Mouse (Mus musculus): ENCODE results near the gene Ccdc14. TPM values are rescaled to one million over a fixed set of nuclear protein-coding genes. Genes with fewer than 3 reads are reported as not detected.

Gene Ccdc14
- 3.6 to 3.9 TPM (median 3.8 TPM) in 4 replicates for total RNA-seq (2023)

GRCm38 (mm10) chr16:34690334-34691144 lies at the start of gene Ccdc14:
TSS of gene Ccdc14 (plus strand) at chr16:34690616.

GRCm38 (mm10) chr16:34649621-34650020 lies 40.8 kb upstream of the Ccdc14 start, which contains the start of gene Ropn1:
TSS of gene Ropn1 (plus strand) at chr16:34649921.

GRCm38 (mm10) chr16:34745065-34745585 lies 54.7 kb downstream of the Ccdc14 start, which contains the start of gene Mylk:
TSS of gene Mylk (plus strand) at chr16:34745210.

Other genes starting within 250 kb of the Ccdc14 start
- 3.5 to 4.9 TPM (median 4.4 TPM) in 4 replicates for gene Kalrn, start 117.1 kb upstream of the Ccdc14 start, total RNA-seq (2023)
- not detected in 4 replicates for gene Ropn1, start 40.7 kb upstream of the Ccdc14 start, total RNA-seq (2023)
- 0.49 to 0.75 TPM (median 0.57 TPM) in 4 replicates for gene Mylk, start 54.6 kb downstream of the Ccdc14 start, total RNA-seq (2023)

Measured in B cell, adult 62 days (primary cell).